Mouse (Mus musculus): ENCODE results near the gene Scgn. TPM values are rescaled to one million over a fixed set of nuclear protein-coding genes. Genes with fewer than 3 reads are reported as not detected.

Gene Scgn
- polyA plus RNA-seq, 1 experiment from 2014 or later, result 6.1 TPM

DNA sequence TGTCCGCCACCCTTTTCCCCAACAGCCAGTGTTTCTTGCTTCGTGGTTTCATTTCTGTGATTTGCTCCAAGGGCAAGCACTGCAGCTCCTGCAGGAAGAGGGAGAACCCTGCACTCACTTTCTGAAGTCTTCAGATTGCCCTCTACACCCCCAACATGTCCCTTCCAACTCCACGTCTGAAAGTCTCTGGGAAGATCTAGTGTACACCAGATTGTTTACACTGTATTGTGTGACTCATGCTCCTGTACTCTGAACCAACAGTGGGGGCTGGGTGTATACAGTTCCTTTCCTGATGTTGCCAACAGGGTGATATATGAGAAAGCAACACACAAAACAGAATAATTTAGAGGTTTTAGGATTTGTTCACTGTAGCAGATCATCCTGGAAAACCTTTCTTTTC is 62.4 kb downstream of the Scgn start:
- ATAC-seq (ENCODE audit: insufficient read depth, low FRiP score), result peak; percentile 81
- H3K4me2 ChIP-seq (ENCODE audit: low read depth, low read length), result peak overlapping the region; percentile 32; the same call in 1 of the 2 replicates
- no peak overlapping the region for H3K27ac ChIP-seq (ENCODE audit: low read length)
- no peak overlapping the region for H3K9ac ChIP-seq (ENCODE audit: low read length)
- H3K36me3 ChIP-seq (ENCODE audit: control insufficient read depth, insufficient read depth, low read length), result no peaks in the 10 kb centered on the region
- peaks cover 9% of the 10 kb centered on the region; the same call in 1 of the 2 replicates for H3K4me1 ChIP-seq (ENCODE audit: control insufficient read depth, insufficient read depth, low read length)
- no peak overlapping the region for H3K4me3 ChIP-seq (replicated peaks; ENCODE audit: low read length)
- 47% methylated on average over 3 of the region's 3 CpGs for WGBS
- H3K9me3 ChIP-seq (replicated peaks; ENCODE audit: control insufficient read depth, low read length), result no peaks in the 10 kb centered on the region
- no peaks in the 10 kb centered on the region for H3K27me3 ChIP-seq (ENCODE audit: control insufficient read depth, insufficient read depth, low read length)

GRCm38 (mm10) chr13:23925792-23926191 is 65.2 kb downstream of the Scgn start:
- Histone ChIP-seq H3K4me1 (ENCODE audit: control insufficient read depth, insufficient read depth, low read length) (peaks cover 9% of the 10 kb centered on the region; the same call in 1 of the 2 replicates), H3K9me3 (replicated peaks; ENCODE audit: control insufficient read depth, low read length) (no peaks in the 10 kb centered on the region), H3K9ac (ENCODE audit: low read length) (no peak overlapping the region), H3K27ac (ENCODE audit: low read length) (no peak overlapping the region), H3K27me3 (ENCODE audit: control insufficient read depth, insufficient read depth, low read length) (no peaks in the 10 kb centered on the region), H3K4me3 (replicated peaks; ENCODE audit: low read length) (no peak overlapping the region), H3K4me2 (ENCODE audit: low read depth, low read length) (no peak overlapping the region), H3K36me3 (ENCODE audit: control insufficient read depth, insufficient read depth, low read length) (no peaks in the 10 kb centered on the region)
- 59% methylated on average over 2 of the region's 2 CpGs for WGBS
- ATAC-seq (ENCODE audit: insufficient read depth, low FRiP score), result no peak

GRCm38 (mm10) chr13:23917674-23918073 is 73.3 kb downstream of the Scgn start:
- H3K9ac ChIP-seq (ENCODE audit: low read length), result no peak overlapping the region
- no peaks in the 10 kb centered on the region for H3K36me3 ChIP-seq (ENCODE audit: control insufficient read depth, insufficient read depth, low read length)
- no peak overlapping the region for H3K27ac ChIP-seq (ENCODE audit: low read length)
- ATAC-seq (ENCODE audit: insufficient read depth, low FRiP score), result no peak
- H3K27me3 ChIP-seq (ENCODE audit: control insufficient read depth, insufficient read depth, low read length), result no peaks in the 10 kb centered on the region
- H3K4me3 ChIP-seq (replicated peaks; ENCODE audit: low read length), result no peak overlapping the region
- H3K4me2 ChIP-seq (ENCODE audit: low read depth, low read length), result no peak overlapping the region
- no peaks in the 10 kb centered on the region for H3K9me3 ChIP-seq (replicated peaks; ENCODE audit: control insufficient read depth, low read length)
- H3K4me1 ChIP-seq (ENCODE audit: control insufficient read depth, insufficient read depth, low read length), result no peaks in the 10 kb centered on the region
- WGBS, result 35% methylated on average over 4 of the region's 4 CpGs

GRCm38 (mm10) chr13:23916132-23916531 is 74.9 kb downstream of the Scgn start:
- H3K27ac ChIP-seq (ENCODE audit: low read length), result no peak overlapping the region
- ATAC-seq (ENCODE audit: insufficient read depth, low FRiP score), result no peak
- no peaks in the 10 kb centered on the region for H3K27me3 ChIP-seq (ENCODE audit: control insufficient read depth, insufficient read depth, low read length)
- H3K9me3 ChIP-seq (replicated peaks; ENCODE audit: control insufficient read depth, low read length), result no peaks in the 10 kb centered on the region
- no peak overlapping the region for H3K4me3 ChIP-seq (replicated peaks; ENCODE audit: low read length)
- no peaks in the 10 kb centered on the region for H3K4me1 ChIP-seq (ENCODE audit: control insufficient read depth, insufficient read depth, low read length)
- no peak overlapping the region for H3K9ac ChIP-seq (ENCODE audit: low read length)
- no peak overlapping the region for H3K4me2 ChIP-seq (ENCODE audit: low read depth, low read length)
- H3K36me3 ChIP-seq (ENCODE audit: control insufficient read depth, insufficient read depth, low read length), result no peaks in the 10 kb centered on the region
- 76% methylated on average over 1 of the region's 1 CpGs for WGBS

- Histone ChIP-seq H3K36me3 (ENCODE audit: control insufficient read depth, insufficient read depth, low read length) (no peaks in the 10 kb centered on the region), H3K9me3 (replicated peaks; ENCODE audit: control insufficient read depth, low read length) (no peaks in the 10 kb centered on the region), H3K4me1 (ENCODE audit: control insufficient read depth, insufficient read depth, low read length) (no peaks in the 10 kb centered on the region), H3K4me3 (replicated peaks; ENCODE audit: low read length) (no peak within 1 kb of the TSS), H3K27me3 (ENCODE audit: control insufficient read depth, insufficient read depth, low read length) (no peaks in the 10 kb centered on the region), H3K9ac (ENCODE audit: low read length) (no peak within 1 kb of the TSS), H3K27ac (ENCODE audit: low read length) (0 out of 2 replicates have a peak within 1 kb of the TSS, but pooled peaks have one; percentile 14), H3K4me2 (ENCODE audit: low read depth, low read length) (no peak within 1 kb of the TSS)
- WGBS, result 41% methylated on average over 9 of the region's 9 CpGs
- ATAC-seq (ENCODE audit: insufficient read depth, low FRiP score), result no peak
Observed at GRCm38 (mm10) chr13:23914376-23915167, 76.4 kb downstream of the Scgn start, which contains the start of gene Slc17a4. TSS of gene Slc17a4 (minus strand) at chr13:23915009.

GRCm38 (mm10) chr13:23913791-23914306 is 77.2 kb downstream of the Scgn start:
- H3K27ac ChIP-seq (ENCODE audit: low read length), result peak overlapping the region; percentile 26

DNA sequence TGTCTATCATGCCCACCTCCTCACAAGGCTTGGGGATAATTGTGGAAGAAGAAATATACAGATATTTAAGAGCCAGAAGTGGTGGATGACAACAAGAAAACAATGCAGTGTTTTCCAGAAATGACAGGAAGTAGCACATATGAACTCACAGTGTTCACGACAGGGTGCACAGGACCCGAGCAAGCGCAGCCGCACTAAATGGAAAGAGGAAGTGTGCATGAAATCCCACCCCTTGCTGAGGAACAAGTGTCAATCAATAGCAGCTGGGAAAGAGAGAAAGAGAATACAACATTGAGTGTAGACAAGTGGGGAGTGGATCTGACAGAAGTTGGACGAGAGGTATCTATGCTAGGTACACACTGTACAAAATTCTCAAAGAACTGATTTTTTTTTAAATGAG is 79.7 kb downstream of the Scgn start:
- H3K4me3 ChIP-seq (replicated peaks; ENCODE audit: low read length), result no peak overlapping the region
- no peaks in the 10 kb centered on the region for H3K36me3 ChIP-seq (ENCODE audit: control insufficient read depth, insufficient read depth, low read length)
- no peaks in the 10 kb centered on the region for H3K9me3 ChIP-seq (replicated peaks; ENCODE audit: control insufficient read depth, low read length)
- no peak overlapping the region for H3K9ac ChIP-seq (ENCODE audit: low read length)
- no peak overlapping the region for H3K27ac ChIP-seq (ENCODE audit: low read length)
- no peaks in the 10 kb centered on the region for H3K27me3 ChIP-seq (ENCODE audit: control insufficient read depth, insufficient read depth, low read length)
- no peaks in the 10 kb centered on the region for H3K4me1 ChIP-seq (ENCODE audit: control insufficient read depth, insufficient read depth, low read length)
- WGBS, result 79% methylated on average over 5 of the region's 5 CpGs
- no peak for ATAC-seq (ENCODE audit: insufficient read depth, low FRiP score)
- no peak overlapping the region for H3K4me2 ChIP-seq (ENCODE audit: low read depth, low read length)

More at GRCm38 (mm10) chr13:23913791-23914306, 77.2 kb downstream of the Scgn start:
- Histone ChIP-seq H3K9me3 (replicated peaks; ENCODE audit: control insufficient read depth, low read length) (no peaks in the 10 kb centered on the region), H3K9ac (ENCODE audit: low read length) (no peak overlapping the region), H3K4me1 (ENCODE audit: control insufficient read depth, insufficient read depth, low read length) (no peaks in the 10 kb centered on the region), H3K27me3 (ENCODE audit: control insufficient read depth, insufficient read depth, low read length) (no peaks in the 10 kb centered on the region), H3K4me3 (replicated peaks; ENCODE audit: low read length) (no peak overlapping the region), H3K4me2 (ENCODE audit: low read depth, low read length) (no peak overlapping the region), H3K36me3 (ENCODE audit: control insufficient read depth, insufficient read depth, low read length) (no peaks in the 10 kb centered on the region)
- ATAC-seq (ENCODE audit: insufficient read depth, low FRiP score), result peak; percentile 21; the same call in 1 of the 2 replicates
- 41% methylated on average over 6 of the region's 6 CpGs for WGBS

GRCm38 (mm10) chr13:23910121-23910520 is 80.9 kb downstream of the Scgn start:
- Histone ChIP-seq H3K36me3 (ENCODE audit: control insufficient read depth, insufficient read depth, low read length) (no peaks in the 10 kb centered on the region), H3K27me3 (ENCODE audit: control insufficient read depth, insufficient read depth, low read length) (no peaks in the 10 kb centered on the region), H3K27ac (ENCODE audit: low read length) (no peak overlapping the region), H3K4me3 (replicated peaks; ENCODE audit: low read length) (no peak overlapping the region), H3K9me3 (replicated peaks; ENCODE audit: control insufficient read depth, low read length) (no peaks in the 10 kb centered on the region), H3K4me1 (ENCODE audit: control insufficient read depth, insufficient read depth, low read length) (no peaks in the 10 kb centered on the region), H3K4me2 (ENCODE audit: low read depth, low read length) (no peak overlapping the region), H3K9ac (ENCODE audit: low read length) (no peak overlapping the region)
- WGBS, result 75% methylated on average over 5 of the region's 5 CpGs
- ATAC-seq (ENCODE audit: insufficient read depth, low FRiP score), result no peak

- H3K27ac ChIP-seq (ENCODE audit: low read length), result no peak overlapping the region
- no peaks in the 10 kb centered on the region for H3K9me3 ChIP-seq (replicated peaks; ENCODE audit: control insufficient read depth, low read length)
- no peak overlapping the region for H3K4me3 ChIP-seq (replicated peaks; ENCODE audit: low read length)
- H3K4me1 ChIP-seq (ENCODE audit: control insufficient read depth, insufficient read depth, low read length), result no peaks in the 10 kb centered on the region
- 94% methylated on average over 5 of the region's 5 CpGs for WGBS
- no peak overlapping the region for H3K9ac ChIP-seq (ENCODE audit: low read length)
- no peak overlapping the region for H3K4me2 ChIP-seq (ENCODE audit: low read depth, low read length)
- no peaks in the 10 kb centered on the region for H3K27me3 ChIP-seq (ENCODE audit: control insufficient read depth, insufficient read depth, low read length)
- H3K36me3 ChIP-seq (ENCODE audit: control insufficient read depth, insufficient read depth, low read length), result no peaks in the 10 kb centered on the region
- no peak for ATAC-seq (ENCODE audit: insufficient read depth, low FRiP score)
Observed at GRCm38 (mm10) chr13:23906906-23907305, 84.1 kb downstream of the Scgn start.
